Mouse (Mus musculus) E14TG2a.4 (cell line): ENCODE results near the gene Casp8.
"Not testable (repeated sequence)": the region's sequence is repeated elsewhere in the genome, so short reads cannot be mapped to it uniquely, and the experiment has no call there.

Experiments used
- H3K27me3 ChIP-seq: 2 replicates; pipeline ENCODE4 v1.6.1; 2014; ENCODE audit warnings: low read length, control low read depth; ENCODE audit not compliant: insufficient read depth
- H3K36me3 ChIP-seq: 2 replicates; pipeline ENCODE4 v1.6.1; 2014; ENCODE audit warnings: low read length, control low read depth; ENCODE audit not compliant: insufficient read depth
- H3K4me1 ChIP-seq: replicated peaks from 2 replicates; pipeline ENCODE4 v1.6.1; 2014; ENCODE audit warnings: low read depth, low read length, control low read depth
- H3K4me3 ChIP-seq: replicated peaks from 2 replicates; pipeline ENCODE4 v1.5.1; 2014; ENCODE audit warnings: mild to moderate bottlenecking, low read length
- H3K9me3 ChIP-seq: 2 replicates; pipeline ENCODE4 v1.6.1; 2014; ENCODE audit warnings: low read length, control low read depth
- CTCF ChIP-seq: conservative IDR thresholded peaks from 2 replicates; pipeline ENCODE4 v1.5.1; 2014; ENCODE audit warnings: low read length
- NANOG ChIP-seq: IDR thresholded peaks from 2 replicates; pipeline ENCODE4 v1.6.1; 2014; ENCODE audit warnings: borderline replicate concordance, low read length, mixed read lengths
- POU5F1 ChIP-seq: IDR thresholded peaks from 2 replicates; pipeline ENCODE4 v1.6.1; 2014; ENCODE audit warnings: low read length, borderline replicate concordance

The Casp8 gene

DNA sequence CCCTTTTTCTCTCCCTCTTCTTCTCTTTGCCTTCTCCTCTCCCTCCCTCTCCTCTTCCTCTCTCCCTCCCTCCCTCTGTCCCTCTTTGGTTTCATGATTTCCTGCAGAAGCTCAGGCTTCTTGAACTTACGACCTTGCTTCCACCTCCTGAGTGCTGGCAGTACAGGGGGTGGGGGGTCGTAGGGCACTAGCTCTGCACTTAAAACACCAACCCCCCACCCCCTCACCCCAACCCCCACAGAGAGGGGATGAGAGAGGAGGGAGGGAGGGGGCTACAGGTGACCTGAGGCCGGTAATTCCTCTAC is 837 bp downstream of the Casp8 start:
- Histone ChIP-seq H3K27me3 (peaks cover 2% of the 10 kb centered on the region; the same call in 1 of the 2 replicates), H3K4me3 (peak overlapping the region; percentile 74), H3K36me3 (no peaks in the 10 kb centered on the region), H3K9me3 (peaks cover 37% of the 10 kb centered on the region), H3K4me1 (no peaks in the 10 kb centered on the region; the same call in 1 of the 2 replicates)
- TF ChIP-seq POU5F1 (no peak), NANOG (no peak), CTCF (no peak)

DNA sequence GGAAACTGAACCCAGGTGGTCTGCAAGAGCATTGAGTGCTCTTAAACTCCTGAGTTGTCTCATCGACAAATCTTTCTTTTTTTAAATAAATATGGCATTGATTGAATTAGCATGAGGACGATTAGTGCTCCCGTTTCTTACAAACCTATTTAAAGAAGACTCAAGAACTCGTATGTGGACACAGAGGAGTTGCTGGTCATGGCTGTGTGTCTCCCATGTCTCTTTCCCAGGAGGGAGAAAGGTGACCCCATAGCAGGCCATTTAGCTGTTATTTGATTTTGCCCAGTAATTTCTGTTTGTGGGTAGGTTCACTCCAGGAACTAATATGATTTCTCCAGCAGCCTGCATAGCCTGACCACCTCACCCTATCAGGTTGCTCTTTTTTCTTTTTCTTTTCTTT is 1.7 kb downstream of the Casp8 start:
- Histone ChIP-seq H3K27me3 (peaks cover 2% of the 10 kb centered on the region; the same call in 1 of the 2 replicates), H3K4me1 (no peaks in the 10 kb centered on the region; the same call in 1 of the 2 replicates), H3K9me3 (peaks cover 29% of the 10 kb centered on the region), H3K4me3 (no peak overlapping the region), H3K36me3 (no peaks in the 10 kb centered on the region)
- TF ChIP-seq POU5F1 (no peak), NANOG (no peak), CTCF (no peak)

DNA sequence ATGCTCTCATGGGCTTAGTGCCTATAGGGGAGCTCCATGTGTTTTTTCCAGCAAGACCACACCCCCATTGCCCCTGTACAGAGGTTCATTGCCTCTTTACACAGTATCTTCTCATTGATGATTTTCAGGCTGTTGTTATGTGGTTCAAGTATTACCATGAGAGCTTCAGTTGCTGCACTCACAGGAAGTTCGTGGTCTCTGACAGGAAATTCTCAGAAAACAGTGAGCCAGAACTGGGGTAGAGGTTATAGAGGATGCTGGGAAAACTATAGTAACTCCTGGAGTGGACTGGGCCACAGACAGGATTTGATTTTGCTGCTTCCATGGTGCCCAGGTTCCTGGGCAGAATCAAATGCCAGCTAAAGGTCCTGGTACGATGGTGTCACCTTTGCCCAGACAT is 2.2 kb downstream of the Casp8 start:
- Histone ChIP-seq H3K27me3 (peaks cover 2% of the 10 kb centered on the region; the same call in 1 of the 2 replicates), H3K4me1 (no peaks in the 10 kb centered on the region; the same call in 1 of the 2 replicates), H3K36me3 (no peaks in the 10 kb centered on the region), H3K4me3 (no peak overlapping the region), H3K9me3 (peaks cover 23% of the 10 kb centered on the region)
- TF ChIP-seq POU5F1 (no peak), NANOG (no peak), CTCF (no peak)

GRCm38 (mm10) chr1:58798911-58799310 is 3.7 kb downstream of the Casp8 start:
- Histone ChIP-seq H3K4me3 (no peak overlapping the region), H3K36me3 (no peaks in the 10 kb centered on the region), H3K27me3 (peaks cover 2% of the 10 kb centered on the region; the same call in 1 of the 2 replicates), H3K9me3 (peaks cover 10% of the 10 kb centered on the region), H3K4me1 (no peaks in the 10 kb centered on the region; the same call in 1 of the 2 replicates)
- TF ChIP-seq CTCF, result no peak
- TF ChIP-seq POU5F1, result no peak
- TF ChIP-seq NANOG, result no peak

GRCm38 (mm10) chr1:58800644-58801043 is 5.5 kb downstream of the Casp8 start:
- not testable (repeated sequence) for H3K4me1 ChIP-seq, H3K4me3 ChIP-seq, H3K27me3 ChIP-seq, H3K36me3 ChIP-seq
- peaks cover 17% of the 10 kb centered on the region for H3K9me3 ChIP-seq

DNA sequence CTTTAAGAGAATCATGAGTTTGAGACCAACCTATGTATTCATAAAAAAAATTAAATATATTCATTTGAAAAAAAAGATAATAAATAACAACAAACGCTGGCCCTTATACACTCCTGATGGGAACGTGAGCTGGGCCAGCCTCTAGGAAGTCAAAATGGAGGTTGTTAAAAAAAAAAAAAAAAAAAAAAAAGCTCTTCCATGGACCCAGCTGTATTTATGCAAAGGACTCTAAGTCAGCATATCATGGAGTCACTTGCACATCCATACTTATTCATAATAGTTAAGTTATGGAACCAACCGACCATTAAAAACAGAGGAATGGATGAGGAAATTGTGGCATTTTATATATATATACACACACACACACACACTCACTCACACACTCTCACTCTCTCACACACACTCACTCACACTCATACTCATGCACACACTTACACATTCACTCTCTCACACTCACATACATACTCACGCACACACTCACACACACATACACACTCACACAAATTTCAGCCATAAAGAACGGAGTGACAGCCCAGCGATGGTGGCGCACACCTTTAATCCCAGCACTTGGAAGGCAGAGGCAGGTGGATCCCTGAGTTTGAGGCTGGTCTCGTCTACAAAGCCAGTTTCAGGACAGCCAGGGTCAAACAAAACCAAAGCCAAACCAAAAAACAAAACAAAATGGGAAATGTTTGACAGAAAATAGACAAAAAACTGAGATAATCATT is 6.5 kb downstream of the Casp8 start:
- Histone ChIP-seq H3K4me1 (no peaks in the 10 kb centered on the region), H3K4me3 (no peak overlapping the region), H3K27me3 (no peaks in the 10 kb centered on the region; the same call in 1 of the 2 replicates), H3K9me3 (peaks cover 19% of the 10 kb centered on the region), H3K36me3 (no peaks in the 10 kb centered on the region)
- TF ChIP-seq POU5F1, result no peak
- TF ChIP-seq CTCF, result no peak
- TF ChIP-seq NANOG, result no peak

DNA sequence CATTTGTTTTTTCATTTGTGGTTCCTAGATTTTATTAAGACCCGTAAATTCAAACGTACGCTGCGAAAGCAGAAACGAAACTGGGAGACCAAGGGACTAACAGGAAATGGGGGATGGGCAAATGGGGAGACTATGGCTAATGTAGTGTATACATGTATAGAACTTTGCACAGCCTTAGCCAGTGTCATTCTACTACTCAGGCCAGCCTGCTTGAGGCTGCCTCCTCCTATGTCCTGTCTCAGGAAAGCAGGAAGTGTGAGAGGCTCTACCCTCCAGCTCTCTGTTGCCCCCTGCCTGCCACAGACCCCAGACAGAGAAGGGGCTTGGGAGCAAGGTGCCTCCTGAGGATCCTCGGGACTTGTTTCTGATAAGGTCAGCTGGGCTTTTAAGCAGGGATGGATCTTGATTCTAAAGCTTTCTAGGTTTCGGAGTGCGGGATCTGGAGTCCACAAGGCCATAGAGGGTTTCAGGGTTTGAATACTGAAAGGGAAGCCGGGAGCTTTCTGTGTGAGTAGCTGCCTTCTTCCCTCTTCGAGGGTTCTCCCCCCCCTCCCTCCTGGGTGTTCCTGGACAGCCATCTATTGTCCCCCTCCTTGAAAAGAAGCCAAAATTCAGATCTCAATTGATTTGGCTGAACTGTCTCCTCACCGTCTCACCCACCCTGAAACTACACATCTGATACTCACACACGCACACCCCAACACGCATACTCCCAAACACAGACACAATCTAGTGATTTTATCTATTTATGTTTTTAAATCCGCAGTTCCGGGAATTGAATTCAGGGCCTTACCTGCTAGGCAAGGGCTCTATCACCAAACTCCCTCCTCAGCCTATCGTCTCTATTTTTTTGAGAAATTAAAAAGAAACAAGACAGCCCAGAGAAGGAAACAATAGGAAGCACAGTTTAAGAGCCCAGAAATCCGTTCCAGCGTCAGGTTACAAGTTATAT is 7.4 kb downstream of the Casp8 start:
- TF ChIP-seq POU5F1 (no peak), NANOG (no peak), CTCF (peak; percentile 33)
- no peak overlapping the region for H3K4me3 ChIP-seq
- H3K27me3 ChIP-seq, result no peaks in the 10 kb centered on the region
- peaks cover 27% of the 10 kb centered on the region for H3K9me3 ChIP-seq
- H3K4me1 ChIP-seq, result no peaks in the 10 kb centered on the region
- H3K36me3 ChIP-seq, result no peaks in the 10 kb centered on the region

DNA sequence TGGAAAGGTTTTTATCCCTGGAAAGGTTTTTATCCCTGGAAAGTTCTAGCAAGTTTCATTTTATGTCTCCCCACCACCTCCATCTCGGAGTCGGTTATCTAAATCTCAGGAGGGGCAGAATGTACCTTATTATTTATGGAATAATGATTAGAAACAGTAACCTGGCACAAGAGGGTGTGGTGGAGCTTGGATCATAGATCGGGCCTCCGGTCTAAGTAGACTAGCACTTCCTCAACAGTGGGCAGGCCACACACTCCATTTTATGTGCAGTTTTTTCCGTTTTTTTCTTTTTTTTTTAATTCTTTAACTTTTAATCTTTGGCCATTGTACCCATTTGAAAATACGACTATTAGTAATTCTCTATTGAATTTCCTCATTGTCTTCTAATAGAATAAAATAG is 8.4 kb downstream of the Casp8 start:
- Histone ChIP-seq H3K27me3 (no peaks in the 10 kb centered on the region), H3K4me3 (no peak overlapping the region), H3K36me3 (no peaks in the 10 kb centered on the region), H3K4me1 (no peaks in the 10 kb centered on the region), H3K9me3 (peaks cover 35% of the 10 kb centered on the region)
- TF ChIP-seq NANOG (no peak), POU5F1 (no peak), CTCF (no peak)
